Mouse (Mus musculus): Measurements from ENCODE around the gene Cep170b. TPM values are rescaled to one million over a fixed set of nuclear protein-coding genes. Genes with fewer than 3 reads are reported as not detected.

Cep170b gene
- total and polyA plus RNA-seq, 3 experiments: 48.8 to 52.5 (median 52.1) TPM

GRCm38 (mm10) chr12:112702374-112703320, 17.6 kb upstream of the Cep170b start:
- no peak for DNase-seq

GRCm38 (mm10) chr12:112706704-112707572, 13.3 kb upstream of the Cep170b start:
- DNase-seq: peak; percentile 92

- no peak for DNase-seq
Observed at GRCm38 (mm10) chr12:112707573-112707869, 12.7 kb upstream of the Cep170b start.

- no peak for DNase-seq
Observed at GRCm38 (mm10) chr12:112713984-112714383, 6.3 kb upstream of the Cep170b start.

- peak; percentile 40 for DNase-seq
Observed at GRCm38 (mm10) chr12:112717140-112717539, 3.1 kb upstream of the Cep170b start.

GRCm38 (mm10) chr12:112718995-112719394, 1.3 kb upstream of the Cep170b start:
- DNase-seq: no peak

- peak; percentile 70 for DNase-seq
Observed at GRCm38 (mm10) chr12:112720890-112721423, 702 bp downstream of the Cep170b start.

GRCm38 (mm10) chr12:112721424-112722239, 1.4 kb downstream of the Cep170b start:
- DNase-seq: peak; percentile 73

GRCm38 (mm10) chr12:112722240-112723027, 2.2 kb downstream of the Cep170b start:
- DNase-seq: peak; percentile 87

- DNase-seq: no peak
Observed at GRCm38 (mm10) chr12:112723028-112723330, 2.7 kb downstream of the Cep170b start.

- DNase-seq: no peak
Observed at GRCm38 (mm10) chr12:112723445-112723844, 3.2 kb downstream of the Cep170b start.

- peak; percentile 72 for DNase-seq
Observed at GRCm38 (mm10) chr12:112724077-112724805, 4.0 kb downstream of the Cep170b start.

- DNase-seq: no peak
Observed at GRCm38 (mm10) chr12:112727801-112728200, 7.5 kb downstream of the Cep170b start.

- DNase-seq: no peak
Observed at GRCm38 (mm10) chr12:112730808-112731207, 10.6 kb downstream of the Cep170b start.

GRCm38 (mm10) chr12:112732591-112732990, 12.3 kb downstream of the Cep170b start:
- DNase-seq: no peak

- DNase-seq: no peak
Observed at GRCm38 (mm10) chr12:112734108-112734820, 14.0 kb downstream of the Cep170b start.

- DNase-seq: no peak
Observed at GRCm38 (mm10) chr12:112734881-112735655, 14.8 kb downstream of the Cep170b start.

- no peak for DNase-seq
Observed at GRCm38 (mm10) chr12:112735896-112736635, 15.8 kb downstream of the Cep170b start.

Measured in adrenal gland, adult 2 months (tissue).